Mouse (Mus musculus) bone marrow, adult 2 months (tissue): ENCODE data around the gene Disp3. TPM values are rescaled to one million over a fixed set of nuclear protein-coding genes. Genes with fewer than 3 reads are reported as not detected.
A peak's percentile ranks its signal among the peaks of the same experiment; 100 is the strongest.

ENCODE experiments used
- H3K27ac ChIP-seq: fragments of 200-500 bp; 2 replicates; pipeline ENCODE4 v1.5.1; 2012; ENCODE audit warnings: low read depth, mild to moderate bottlenecking, control low read depth, inconsistent platforms, low read length; ENCODE audit not compliant: control insufficient read depth, poor library complexity, insufficient read depth
- H3K4me1 ChIP-seq: fragments of 200-500 bp; 2 replicates; pipeline ENCODE4 v1.6.1; 2011; ENCODE audit warnings: low read length; ENCODE audit not compliant: control insufficient read depth, insufficient read depth
- H3K4me3 ChIP-seq: fragments of 200-500 bp; replicated peaks from 2 replicates; pipeline ENCODE3; 2011; ENCODE audit warnings: mild to moderate bottlenecking, low read depth, low read length, control low read depth; ENCODE audit not compliant: control insufficient read depth
- CTCF ChIP-seq: fragments of 200-500 bp; IDR thresholded peaks from 2 replicates; pipeline ENCODE4 v1.5.1; 2011; ENCODE audit warnings: low read length, control low read depth; ENCODE audit not compliant: control insufficient read depth, insufficient read depth
- POLR2A ChIP-seq: fragments of 200-500 bp; IDR thresholded peaks from 2 replicates; pipeline ENCODE4 v1.6.1; 2011; ENCODE audit warnings: low read depth, mild to moderate bottlenecking, control low read depth, low read length, borderline replicate concordance; ENCODE audit not compliant: control insufficient read depth
- WGBS: fragments of 180-500 bp; shearing (Covaris S2); methylation state at CpG from one replicate; pipeline ENCODE4 v1.1.7; 2018; 5-methylcytosine and 5-hydroxymethylcytosine counted together
- polyA plus RNA-seq: library from polyadenylated mRNA; stranded (reverse); fragments of >200 nt; gene quantifications from 2 replicates; pipeline ENCODE4 v1.2.4, GENCODE M21; 2011; ENCODE audit warnings: low replicate concordance; ENCODE audit not compliant: missing spikeins, insufficient read depth, insufficient read length

The Disp3 gene
- polyA plus RNA-seq, 1 experiment: not detected

GRCm38 (mm10) chr4:148215264-148215900 is 72.4 kb downstream of the Disp3 start:
- no peaks in the 10 kb centered on the region for H3K4me1 ChIP-seq
- H3K27ac ChIP-seq: no peak overlapping the region
- no peak overlapping the region for H3K4me3 ChIP-seq
- TF ChIP-seq CTCF (no peak), POLR2A (no peak)
- 54% methylated on average over 11 of the region's 11 CpGs for WGBS

GRCm38 (mm10) chr4:148214460-148215136 is 73.2 kb downstream of the Disp3 start:
- 47% methylated on average over 5 of the region's 5 CpGs for WGBS
- TF ChIP-seq CTCF (no peak), POLR2A (no peak)
- no peak overlapping the region for H3K4me3 ChIP-seq

GRCm38 (mm10) chr4:148204873-148205232 is 82.9 kb downstream of the Disp3 start:
- TF ChIP-seq CTCF (no peak), POLR2A (no peak)
- WGBS: 76% methylated on average over 6 of the region's 6 CpGs
- Histone ChIP-seq H3K27ac (no peak overlapping the region), H3K4me1 (no peaks in the 10 kb centered on the region), H3K4me3 (no peak overlapping the region)

More at GRCm38 (mm10) chr4:148214460-148215136, 73.2 kb downstream of the Disp3 start:
- Histone ChIP-seq H3K4me1 (no peaks in the 10 kb centered on the region), H3K27ac (no peak overlapping the region)

- no peak overlapping the region for H3K4me3 ChIP-seq
- WGBS: 58% methylated on average over 15 of the region's 15 CpGs
- peak overlapping the region; percentile 56 for H3K27ac ChIP-seq
- no peaks in the 10 kb centered on the region for H3K4me1 ChIP-seq
- TF ChIP-seq POLR2A (no peak), CTCF (no peak)
Measured at GRCm38 (mm10) chr4:148204061-148204872, 83.5 kb downstream of the Disp3 start.

GRCm38 (mm10) chr4:148203557-148203956 is 84.2 kb downstream of the Disp3 start:
- Histone ChIP-seq H3K4me1 (no peaks in the 10 kb centered on the region), H3K27ac (peak overlapping the region; percentile 28; the same call in 1 of the 2 replicates), H3K4me3 (no peak overlapping the region)
- TF ChIP-seq POLR2A (no peak), CTCF (no peak)
- 63% methylated on average over 2 of the region's 2 CpGs for WGBS

GRCm38 (mm10) chr4:148198721-148199120 is 89.0 kb downstream of the Disp3 start:
- TF ChIP-seq POLR2A: no peak
- TF ChIP-seq CTCF: no peak
- Histone ChIP-seq H3K27ac (no peak overlapping the region), H3K4me1 (no peaks in the 10 kb centered on the region), H3K4me3 (no peak overlapping the region)
- WGBS: 56% methylated on average over 10 of the region's 10 CpGs

GRCm38 (mm10) chr4:148194400-148194799 is 93.4 kb downstream of the Disp3 start:
- no peak for TF ChIP-seq POLR2A
- no peak for TF ChIP-seq CTCF
- no peak overlapping the region for H3K27ac ChIP-seq
- H3K4me1 ChIP-seq: no peaks in the 10 kb centered on the region
- no peak overlapping the region for H3K4me3 ChIP-seq

- Histone ChIP-seq H3K27ac (no peak overlapping the region), H3K4me1 (no peaks in the 10 kb centered on the region), H3K4me3 (no peak overlapping the region)
- 48% methylated on average over 11 of the region's 11 CpGs for WGBS
- no peak for TF ChIP-seq POLR2A
- TF ChIP-seq CTCF: no peak
Measured at GRCm38 (mm10) chr4:148192707-148193245, 95.0 kb downstream of the Disp3 start.

Other genes with a start within 250 kb of the Disp3 start
- 3.4 and 6.8 TPM in 2 replicates for gene Clcn6, start 249.1 kb downstream of the Disp3 start, polyA plus RNA-seq
- gene Mthfr, start 248.9 kb downstream of the Disp3 start, polyA plus RNA-seq: 5.2 and 9.6 TPM in 2 replicates
- 10.0 and 20.9 TPM in 2 replicates for gene Agtrap, start 199.9 kb downstream of the Disp3 start, polyA plus RNA-seq
- gene Mad2l2, start 157.6 kb downstream of the Disp3 start, polyA plus RNA-seq: 7.4 and 13.9 TPM in 2 replicates
- 1.7 and 5.6 TPM in 2 replicates for gene Draxin, start 157.3 kb downstream of the Disp3 start, polyA plus RNA-seq
- gene Fbxo6, start 135.8 kb downstream of the Disp3 start, polyA plus RNA-seq: 3.4 and 11.2 TPM in 2 replicates
- gene Fbxo44, start 127.5 kb downstream of the Disp3 start, polyA plus RNA-seq: 1.7 TPM in 1 of 2 replicates, not detected in the other
- not detected in 2 replicates for gene Fbxo2, start 127.3 kb downstream of the Disp3 start, polyA plus RNA-seq
- 2.0 and 3.2 TPM in 2 replicates for gene Ubiad1, start 156.8 kb upstream of the Disp3 start, polyA plus RNA-seq
- gene Mtor, start 160.6 kb upstream of the Disp3 start, polyA plus RNA-seq: 4.7 and 11.5 TPM in 2 replicates
- gene Angptl7, start 212.5 kb upstream of the Disp3 start, polyA plus RNA-seq: 0.59 and 1.6 TPM in 2 replicates